Mouse (Mus musculus): ENCODE data around the gene Olfr1112. TPM values are rescaled to one million over a fixed set of nuclear protein-coding genes. Genes with fewer than 3 reads are reported as not detected.

Olfr1112 gene
- total RNA-seq (2023) = not detected

GRCm38 (mm10) chr2:87187498-87187897 lies at the start of gene Olfr1112:
Gene Olfr1112, plus strand, starts transcription at chr2:87187798.

GRCm38 (mm10) chr2:87140200-87140599 lies 47.4 kb upstream of the Olfr1112 start, which contains the start of gene Olfr1110:
Gene Olfr1110, minus strand, starts transcription at chr2:87140300.

GRCm38 (mm10) chr2:87152524-87152923 lies 35.1 kb upstream of the Olfr1112 start, which contains the start of gene Olfr1111:
Gene Olfr1111, minus strand, starts transcription at chr2:87152624.

GRCm38 (mm10) chr2:87208670-87209069 lies 21.1 kb downstream of the Olfr1112 start, which contains the start of gene Olfr1113:
Gene Olfr1113, plus strand, starts transcription at chr2:87208970.

Other genes starting within 250 kb of the Olfr1112 start
- not detected for gene Olfr1099, start 227.1 kb upstream of the Olfr1112 start, total RNA-seq (2023)
- gene Olfr1100, start 207.8 kb upstream of the Olfr1112 start, total RNA-seq (2023) = not detected
- gene Olfr1101, start 196.6 kb upstream of the Olfr1112 start, total RNA-seq (2023) = not detected
- gene Olfr1102, start 189.4 kb upstream of the Olfr1112 start, total RNA-seq (2023) = not detected
- gene Olfr1104, start 160.7 kb upstream of the Olfr1112 start, total RNA-seq (2023) = not detected
- not detected for gene Olfr1105, start 151.3 kb upstream of the Olfr1112 start, total RNA-seq (2023)
- gene Olfr1106, start 135.5 kb upstream of the Olfr1112 start, total RNA-seq (2023) = not detected
- gene Olfr1107, start 112.0 kb upstream of the Olfr1112 start, total RNA-seq (2023) = not detected
- not detected for gene Olfr1109, start 91.8 kb upstream of the Olfr1112 start, total RNA-seq (2023)
- gene Olfr259, start 73.2 kb upstream of the Olfr1112 start, total RNA-seq (2023) = not detected
- gene Olfr1110, start 47.5 kb upstream of the Olfr1112 start, total RNA-seq (2023) = not detected
- not detected for gene Olfr1111, start 35.2 kb upstream of the Olfr1112 start, total RNA-seq (2023)
- not detected for gene Olfr1113, start 21.2 kb downstream of the Olfr1112 start, total RNA-seq (2023)
- gene Olfr1115, start 60.2 kb downstream of the Olfr1112 start, total RNA-seq (2023) = not detected
- gene Olfr1116, start 79.7 kb downstream of the Olfr1112 start, total RNA-seq (2023) = not detected
- gene Olfr1118, start 119.8 kb downstream of the Olfr1112 start, total RNA-seq (2023) = not detected
- gene Olfr1120, start 167.0 kb downstream of the Olfr1112 start, total RNA-seq (2023) = not detected
- not detected for gene Olfr1121, start 182.1 kb downstream of the Olfr1112 start, total RNA-seq (2023)
- gene Olfr1122, start 198.1 kb downstream of the Olfr1112 start, total RNA-seq (2023) = not detected
- gene Olfr1123, start 228.8 kb downstream of the Olfr1112 start, total RNA-seq (2023) = not detected
- not detected for gene Olfr1124, start 242.5 kb downstream of the Olfr1112 start, total RNA-seq (2023)